Mouse (Mus musculus): ENCODE data around the gene Tmc6.
"Not testable (repeated sequence)": the region's sequence is repeated elsewhere in the genome, so short reads cannot be mapped to it uniquely, and the experiment has no call there.

Gene Tmc6

GRCm38 (mm10) chr11:117781993-117782704, at the start of gene Tmc6, which contains the start of gene Tmc8:
TSS of gene Tmc6 (minus strand) at chr11:117782198.
TSS of gene Tmc8 (plus strand) at chr11:117782076.
- DNase-seq (ENCODE audit: low read depth, low spot score) = no peak

GRCm38 (mm10) chr11:117830401-117830800, 48.4 kb upstream of the Tmc6 start:
- no peak for DNase-seq (ENCODE audit: low read depth, low spot score)

GRCm38 (mm10) chr11:117829671-117830215, 47.7 kb upstream of the Tmc6 start:
- no peak for DNase-seq (ENCODE audit: low read depth, low spot score)

- no peak for DNase-seq (ENCODE audit: low read depth, low spot score)
These were observed 47.0 kb upstream of the Tmc6 start for GRCm38 (mm10) chr11:117828888-117829604.

GRCm38 (mm10) chr11:117828149-117828887, 46.3 kb upstream of the Tmc6 start:
- DNase-seq (ENCODE audit: low read depth, low spot score) = no peak

- DNase-seq (ENCODE audit: low read depth, low spot score) = no peak
These were observed 45.4 kb upstream of the Tmc6 start for GRCm38 (mm10) chr11:117827386-117827785.

- no peak for DNase-seq (ENCODE audit: low read depth, low spot score)
These were observed 44.9 kb upstream of the Tmc6 start for GRCm38 (mm10) chr11:117826916-117827315.

- DNase-seq (ENCODE audit: low read depth, low spot score) = no peak
These were observed 44.2 kb upstream of the Tmc6 start for GRCm38 (mm10) chr11:117826164-117826563.

- no peak for DNase-seq (ENCODE audit: low read depth, low spot score)
These were observed 43.5 kb upstream of the Tmc6 start, which contains the start of the genes Afmid and Tk1 for GRCm38 (mm10) chr11:117825333-117826101. TSS of gene Afmid (plus strand) at chr11:117825924. TSS of gene Tk1 (minus strand) at chr11:117826092.

GRCm38 (mm10) chr11:117824060-117824969, 42.3 kb upstream of the Tmc6 start:
- no peak for DNase-seq (ENCODE audit: low read depth, low spot score)

GRCm38 (mm10) chr11:117823411-117823810, 41.4 kb upstream of the Tmc6 start:
- DNase-seq (ENCODE audit: low read depth, low spot score) = no peak

GRCm38 (mm10) chr11:117822728-117823241, 40.8 kb upstream of the Tmc6 start:
- no peak for DNase-seq (ENCODE audit: low read depth, low spot score)

- no peak for DNase-seq (ENCODE audit: low read depth, low spot score)
These were observed 39.9 kb upstream of the Tmc6 start for GRCm38 (mm10) chr11:117821868-117822267.

- DNase-seq (ENCODE audit: low read depth, low spot score) = no peak
These were observed 38.2 kb upstream of the Tmc6 start for GRCm38 (mm10) chr11:117820173-117820572.

- DNase-seq (ENCODE audit: low read depth, low spot score) = no peak
These were observed 37.1 kb upstream of the Tmc6 start for GRCm38 (mm10) chr11:117819095-117819494.

GRCm38 (mm10) chr11:117816389-117816996, 34.5 kb upstream of the Tmc6 start:
- DNase-seq (ENCODE audit: low read depth, low spot score) = no peak

- DNase-seq (ENCODE audit: low read depth, low spot score) = not testable (repeated sequence)
These were observed 33.9 kb upstream of the Tmc6 start for GRCm38 (mm10) chr11:117815850-117816249.

GRCm38 (mm10) chr11:117814704-117815366, 32.8 kb upstream of the Tmc6 start:
- no peak for DNase-seq (ENCODE audit: low read depth, low spot score)

- no peak for DNase-seq (ENCODE audit: low read depth, low spot score)
These were observed 31.9 kb upstream of the Tmc6 start for GRCm38 (mm10) chr11:117813867-117814266.

Measured in brain, embryonic 18.5 days (tissue).